Mouse (Mus musculus) ES-Bruce4 (cell line): ENCODE results near the gene Tbc1d10c.

Experiments
- CTCF ChIP-seq: IDR thresholded peaks from one replicate; pipeline ENCODE4 v1.8.1; 2011; ENCODE audit warnings: low read depth, low read length
- EP300 ChIP-seq: IDR thresholded peaks from 2 replicates; pipeline ENCODE4 v1.6.1; 2011; ENCODE audit warnings: low read depth, low read length; ENCODE audit not compliant: insufficient read depth
- POLR2A ChIP-seq: IDR thresholded peaks from one replicate; pipeline ENCODE4 v1.8.1; 2011; ENCODE audit warnings: low read length; ENCODE audit not compliant: insufficient read depth

DNA sequence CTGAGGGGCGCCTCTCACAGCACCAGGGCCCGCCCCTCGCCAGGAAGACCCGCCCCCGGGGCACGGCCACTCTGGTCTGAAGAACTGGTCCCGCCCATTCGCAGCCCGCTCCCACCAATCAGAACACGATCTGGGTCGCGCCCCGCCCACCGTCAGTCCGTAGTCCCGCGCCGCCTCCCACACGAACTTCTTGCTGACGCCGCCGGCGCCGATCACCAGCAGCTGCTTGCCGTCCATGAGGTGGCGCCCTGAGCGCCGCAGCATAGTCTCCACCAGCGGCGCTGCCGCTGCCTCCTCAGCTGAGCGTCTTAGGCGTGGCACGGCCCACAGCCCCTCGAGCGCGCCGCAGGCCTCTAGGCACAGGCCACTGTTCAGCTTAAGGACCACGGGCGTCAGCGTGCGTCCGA lies 21.7 kb downstream of the Tbc1d10c start:
- TF ChIP-seq POLR2A (peak; percentile 77), EP300 (0 out of 2 replicates have a peak, but pooled peaks have one; percentile 39), CTCF (peak; percentile 81)
